Mouse (Mus musculus): ENCODE data around the gene Cdca7. TPM values are rescaled to one million over a fixed set of nuclear protein-coding genes. Genes with fewer than 3 reads are reported as not detected.
A peak's percentile ranks its signal among the peaks of the same experiment; 100 is the strongest.

Gene Cdca7
- total RNA-seq (2014; rRNA removed) (4.5 and 14.5 TPM in 2 replicates), polyA plus RNA-seq (2015; fragmentation: Nextera tagmentation; extraction: Ambion mirVana) (2.5 and 3.2 TPM in 2 replicates)

DNA sequence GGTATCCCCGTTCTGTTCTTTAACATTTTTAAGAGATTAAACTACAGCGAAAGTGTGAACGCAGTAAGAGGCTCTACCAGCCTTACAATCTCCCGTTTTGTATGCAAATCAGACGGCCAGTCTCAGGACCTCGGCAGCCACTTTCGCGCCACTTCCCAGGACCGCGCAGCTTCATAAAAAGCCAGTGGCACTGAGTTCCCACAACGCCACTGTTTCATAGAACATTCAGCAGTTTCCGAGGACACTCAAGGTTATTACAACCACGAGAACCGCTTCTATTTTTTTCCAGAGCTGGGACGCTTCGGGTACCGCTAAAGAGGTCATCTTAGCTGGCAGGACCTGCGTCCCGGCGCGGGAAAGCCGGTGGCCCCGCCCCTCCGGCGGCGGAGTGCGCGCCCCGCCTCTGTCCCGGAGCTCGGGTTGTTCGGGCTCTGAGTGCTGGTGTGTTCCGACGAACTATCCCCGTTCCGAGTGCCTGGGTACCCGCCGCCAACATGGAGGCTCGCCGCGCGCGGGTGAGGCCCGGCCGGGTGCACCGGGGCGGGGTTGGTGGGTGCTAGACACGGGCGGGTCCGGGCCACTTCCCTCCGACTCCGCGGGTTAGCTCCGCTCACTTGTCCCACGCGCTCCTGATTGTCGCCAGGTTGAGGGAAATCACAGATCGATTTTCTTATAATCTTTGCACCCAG is at the start of gene Cdca7:
TSS of gene Cdca7 (plus strand) at position 363 of the 689 bp plus-strand sequence.
- Histone ChIP-seq H3K9me3 (ENCODE audit: low read length) (no peaks in the 10 kb centered on the region), H3K27me3 (ENCODE audit: insufficient read depth, low read length) (peaks cover 11% of the 10 kb centered on the region), H3K4me2 (ENCODE audit: low read depth, low read length, poor library complexity, severe bottlenecking) (peak within 1 kb of the TSS; percentile 96), H3K27ac (ENCODE audit: low read depth, low read length) (0 out of 2 replicates have a peak within 1 kb of the TSS, but pooled peaks have one; percentile 26), H3K4me3 (ENCODE audit: low read depth, low read length) (peak within 1 kb of the TSS; percentile 82), H3K4me1 (ENCODE audit: insufficient read depth, low read length) (no peaks in the 10 kb centered on the region; the same call in 1 of the 2 replicates), H3K36me3 (ENCODE audit: insufficient read depth, low read length) (no peaks in the 10 kb centered on the region), H3K9ac (replicated peaks; ENCODE audit: low read length, poor library complexity, severe bottlenecking) (peak within 1 kb of the TSS; percentile 56)
- TF ChIP-seq CTCF (IDR thresholded peaks at IDR 0.05): no peak
- under 1% methylated on average over 57 of the region's 58 CpGs for WGBS
- DNase-seq (ENCODE audit: low spot score) (peak; percentile 52), ATAC-seq (ENCODE audit: low FRiP score) (0 out of 2 replicates have a peak, but pooled peaks have one; percentile 27)

DNA sequence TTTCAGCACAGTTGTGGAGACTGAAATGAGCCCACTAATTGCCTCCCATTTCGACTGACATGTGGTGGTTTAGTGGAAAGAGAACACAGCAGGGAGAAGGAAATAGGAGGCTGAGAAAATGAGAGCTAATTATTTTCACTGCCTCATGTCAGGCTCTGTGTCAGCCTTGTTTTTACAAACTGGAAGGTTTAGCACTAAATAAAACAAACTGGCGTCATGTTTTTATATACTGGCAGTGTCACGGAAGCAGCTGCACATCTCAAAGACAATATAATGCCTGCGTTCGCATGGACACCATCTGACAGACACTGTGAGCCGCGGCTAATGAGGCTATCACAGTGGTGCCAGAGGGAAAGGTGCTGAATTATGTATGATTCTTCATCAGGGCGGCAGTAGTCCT is 49.2 kb upstream of the Cdca7 start:
- 5% methylated on average over 8 of the region's 8 CpGs for WGBS
- DNase-seq (ENCODE audit: low spot score): peak; percentile 74
- 0 out of 2 replicates have a peak overlapping the region, but pooled peaks have one; percentile 15 for H3K4me3 ChIP-seq (ENCODE audit: low read depth, low read length)
- H3K4me1 ChIP-seq (ENCODE audit: insufficient read depth, low read length): no peaks in the 10 kb centered on the region; the same call in 1 of the 2 replicates
- H3K9me3 ChIP-seq (ENCODE audit: low read length): no peaks in the 10 kb centered on the region
- H3K27ac ChIP-seq (ENCODE audit: low read depth, low read length): no peak overlapping the region
- no peaks in the 10 kb centered on the region for H3K36me3 ChIP-seq (ENCODE audit: insufficient read depth, low read length)
- no peaks in the 10 kb centered on the region for H3K27me3 ChIP-seq (ENCODE audit: insufficient read depth, low read length)
- no peak overlapping the region for H3K9ac ChIP-seq (replicated peaks; ENCODE audit: low read length, poor library complexity, severe bottlenecking)
- TF ChIP-seq CTCF (IDR thresholded peaks at IDR 0.05): no peak
- ATAC-seq (ENCODE audit: low FRiP score): peak; percentile 71; the same call in 1 of the 2 replicates
- H3K4me2 ChIP-seq (ENCODE audit: low read depth, low read length, poor library complexity, severe bottlenecking): peak overlapping the region; percentile 42

GRCm38 (mm10) chr2:72427288-72427687 is 48.7 kb upstream of the Cdca7 start:
- 15% methylated on average over 11 of the region's 11 CpGs for WGBS
- Histone ChIP-seq H3K36me3 (ENCODE audit: insufficient read depth, low read length) (no peaks in the 10 kb centered on the region), H3K4me1 (ENCODE audit: insufficient read depth, low read length) (no peaks in the 10 kb centered on the region; the same call in 1 of the 2 replicates), H3K9ac (replicated peaks; ENCODE audit: low read length, poor library complexity, severe bottlenecking) (no peak overlapping the region), H3K27ac (ENCODE audit: low read depth, low read length) (no peak overlapping the region), H3K27me3 (ENCODE audit: insufficient read depth, low read length) (no peaks in the 10 kb centered on the region), H3K4me2 (ENCODE audit: low read depth, low read length, poor library complexity, severe bottlenecking) (peak overlapping the region; percentile 42), H3K4me3 (ENCODE audit: low read depth, low read length) (peak overlapping the region; percentile 15; the same call in 1 of the 2 replicates), H3K9me3 (ENCODE audit: low read length) (no peaks in the 10 kb centered on the region)
- DNase-seq (ENCODE audit: low spot score): peak; percentile 12
- no peak for TF ChIP-seq CTCF (IDR thresholded peaks at IDR 0.05)
- ATAC-seq (ENCODE audit: low FRiP score): no peak

DNA sequence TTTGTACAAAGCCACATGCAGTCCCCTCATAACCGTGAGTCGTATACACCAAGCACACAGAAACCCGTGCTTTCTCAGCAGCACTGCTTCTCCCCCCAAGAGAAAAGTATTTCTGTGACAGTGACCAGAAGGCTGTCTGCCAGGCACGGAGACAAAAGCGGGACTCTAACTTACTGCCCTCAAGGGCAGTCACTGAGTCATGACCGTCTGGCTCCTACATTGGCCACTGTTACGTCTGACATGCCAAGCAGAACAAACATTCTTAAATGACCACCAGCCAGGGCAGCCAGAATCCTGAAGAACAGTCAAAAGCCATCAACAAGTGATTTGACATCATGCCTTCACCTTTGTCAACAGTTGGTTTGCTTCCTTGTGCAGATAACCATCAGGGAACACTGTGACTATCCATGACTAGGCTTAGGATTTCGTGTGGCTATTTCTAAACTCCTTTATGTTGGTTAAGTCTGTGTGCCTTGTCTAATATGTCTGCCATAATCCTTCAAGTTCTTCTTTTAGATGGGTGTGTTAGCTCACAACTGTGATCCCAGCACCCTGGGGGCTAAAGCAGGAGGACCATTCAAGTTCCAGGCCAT is 36.9 kb upstream of the Cdca7 start:
- no peaks in the 10 kb centered on the region for H3K4me1 ChIP-seq (ENCODE audit: insufficient read depth, low read length)
- no peak overlapping the region for H3K9ac ChIP-seq (replicated peaks; ENCODE audit: low read length, poor library complexity, severe bottlenecking)
- no peak for TF ChIP-seq CTCF (IDR thresholded peaks at IDR 0.05)
- H3K27me3 ChIP-seq (ENCODE audit: insufficient read depth, low read length): no peaks in the 10 kb centered on the region
- ATAC-seq (ENCODE audit: low FRiP score) (no peak), DNase-seq (ENCODE audit: low spot score) (no peak)
- 85% methylated on average over 8 of the region's 8 CpGs for WGBS
- H3K27ac ChIP-seq (ENCODE audit: low read depth, low read length): no peak overlapping the region
- no peaks in the 10 kb centered on the region for H3K9me3 ChIP-seq (ENCODE audit: low read length)
- no peaks in the 10 kb centered on the region for H3K36me3 ChIP-seq (ENCODE audit: insufficient read depth, low read length)
- no peak overlapping the region for H3K4me3 ChIP-seq (ENCODE audit: low read depth, low read length)
- H3K4me2 ChIP-seq (ENCODE audit: low read depth, low read length, poor library complexity, severe bottlenecking): no peak overlapping the region

GRCm38 (mm10) chr2:72441010-72441409 is 34.9 kb upstream of the Cdca7 start:
- no peak for TF ChIP-seq CTCF (IDR thresholded peaks at IDR 0.05)
- no peaks in the 10 kb centered on the region for H3K27me3 ChIP-seq (ENCODE audit: insufficient read depth, low read length)
- no peaks in the 10 kb centered on the region for H3K36me3 ChIP-seq (ENCODE audit: insufficient read depth, low read length)
- 49% methylated on average over 9 of the region's 9 CpGs for WGBS
- H3K4me1 ChIP-seq (ENCODE audit: insufficient read depth, low read length): no peaks in the 10 kb centered on the region
- H3K9ac ChIP-seq (replicated peaks; ENCODE audit: low read length, poor library complexity, severe bottlenecking): no peak overlapping the region
- H3K9me3 ChIP-seq (ENCODE audit: low read length): no peaks in the 10 kb centered on the region
- DNase-seq (ENCODE audit: low spot score) (peak; percentile 27), ATAC-seq (ENCODE audit: low FRiP score) (no peak)
- H3K4me2 ChIP-seq (ENCODE audit: low read depth, low read length, poor library complexity, severe bottlenecking): no peak overlapping the region
- H3K4me3 ChIP-seq (ENCODE audit: low read depth, low read length): no peak overlapping the region
- no peak overlapping the region for H3K27ac ChIP-seq (ENCODE audit: low read depth, low read length)

GRCm38 (mm10) chr2:72442825-72443224 is 33.1 kb upstream of the Cdca7 start:
- H3K4me3 ChIP-seq (ENCODE audit: low read depth, low read length): no peak overlapping the region
- DNase-seq (ENCODE audit: low spot score) (no peak), ATAC-seq (ENCODE audit: low FRiP score) (no peak)
- no peak overlapping the region for H3K9ac ChIP-seq (replicated peaks; ENCODE audit: low read length, poor library complexity, severe bottlenecking)
- H3K27ac ChIP-seq (ENCODE audit: low read depth, low read length): no peak overlapping the region
- H3K4me1 ChIP-seq (ENCODE audit: insufficient read depth, low read length): no peaks in the 10 kb centered on the region
- no peaks in the 10 kb centered on the region for H3K36me3 ChIP-seq (ENCODE audit: insufficient read depth, low read length)
- 91% methylated on average over 6 of the region's 6 CpGs for WGBS
- H3K4me2 ChIP-seq (ENCODE audit: low read depth, low read length, poor library complexity, severe bottlenecking): no peak overlapping the region
- TF ChIP-seq CTCF (IDR thresholded peaks at IDR 0.05): no peak
- H3K27me3 ChIP-seq (ENCODE audit: insufficient read depth, low read length): no peaks in the 10 kb centered on the region
- no peaks in the 10 kb centered on the region for H3K9me3 ChIP-seq (ENCODE audit: low read length)
